Mouse (Mus musculus): ENCODE data around the gene Eif4g3.

GRCm38 (mm10) chr4:138101795-138102194 is 109.0 kb downstream of the Eif4g3 start:
- TF ChIP-seq POLR2A (IDR thresholded peaks at IDR 0.05; ENCODE audit: insufficient read depth, low read depth, low read length) (no peak), CTCF (IDR thresholded peaks at IDR 0.05; ENCODE audit: insufficient read depth, low read depth, low read length) (no peak)
